Mouse (Mus musculus): ENCODE measurements at regions not wholly inside any gene's neighbourhood (a gene's known extent, or its start where the extent isn't known, plus 50 kb on each side); places are given as distances from the start of the nearest gene placed in this dataset.

DNA sequence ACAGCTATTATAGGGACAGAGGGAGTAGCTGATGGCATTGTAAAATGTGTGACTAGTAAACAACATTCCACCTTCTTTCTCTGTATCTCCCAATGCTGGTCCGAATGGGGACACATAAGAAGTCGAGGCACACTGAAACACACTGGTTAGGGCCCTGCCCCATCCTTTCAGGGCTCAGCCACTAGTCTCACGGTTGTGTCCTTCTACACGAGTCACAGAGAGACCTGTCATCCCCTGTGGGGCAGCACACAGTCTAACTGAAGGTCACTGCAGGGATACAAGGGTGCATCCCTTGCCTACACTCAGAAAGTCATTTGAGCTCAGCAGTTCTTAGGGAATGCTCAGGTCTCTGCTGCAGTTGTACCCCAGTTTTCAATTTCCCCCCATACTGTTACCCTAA lies 93.6 kb upstream of the Klf7 start:
- Histone ChIP-seq H3K79me2 (ENCODE audit: control insufficient read depth, insufficient read depth) (no peaks in the 10 kb centered on the region), H3K27me3 (ENCODE audit: control insufficient read depth, insufficient read depth, insufficient read length) (no peaks in the 10 kb centered on the region), H3ac (ENCODE audit: control insufficient read depth, insufficient read length, low read depth) (no peak overlapping the region), H3K79me3 (ENCODE audit: low read depth) (no peaks in the 10 kb centered on the region), H3K36me3 (ENCODE audit: control insufficient read depth, insufficient read depth) (no peaks in the 10 kb centered on the region), H3K4me3 (ENCODE audit: insufficient read depth, poor library complexity, severe bottlenecking) (no peak overlapping the region)
- TF ChIP-seq FOSL1 (IDR thresholded peaks at IDR 0.05; ENCODE audit: insufficient read depth, low read length, poor library complexity, severe bottlenecking) (no peak), USF1 (IDR thresholded peaks at IDR 0.05; ENCODE audit: low read depth) (no peak), MAX (IDR thresholded peaks at IDR 0.05) (no peak), MYOD1 (IDR thresholded peaks at IDR 0.05; ENCODE audit: control insufficient read depth, insufficient read length, low read depth) (no peak), CEBPB (IDR thresholded peaks at IDR 0.05; ENCODE audit: low read depth) (no peak), MYOG (IDR thresholded peaks at IDR 0.05; ENCODE audit: control insufficient read depth, extremely low read depth, insufficient read length) (no peak), CTCF (IDR thresholded peaks at IDR 0.05; ENCODE audit: control insufficient read depth, insufficient read depth, insufficient read length) (no peak)

GRCm38 (mm10) chr1:64209131-64209530 lies 87.0 kb upstream of the Klf7 start:
- Histone ChIP-seq H3ac (ENCODE audit: control insufficient read depth, insufficient read length, low read depth) (no peak overlapping the region), H3K79me3 (ENCODE audit: low read depth) (no peaks in the 10 kb centered on the region), H3K36me3 (ENCODE audit: control insufficient read depth, insufficient read depth) (no peaks in the 10 kb centered on the region), H3K27me3 (ENCODE audit: control insufficient read depth, insufficient read depth, insufficient read length) (no peaks in the 10 kb centered on the region), H3K4me3 (ENCODE audit: insufficient read depth, poor library complexity, severe bottlenecking) (no peak overlapping the region), H3K79me2 (ENCODE audit: control insufficient read depth, insufficient read depth) (no peaks in the 10 kb centered on the region)
- TF ChIP-seq MYOG (IDR thresholded peaks at IDR 0.05; ENCODE audit: control insufficient read depth, extremely low read depth, insufficient read length) (no peak), CTCF (IDR thresholded peaks at IDR 0.05; ENCODE audit: control insufficient read depth, insufficient read depth, insufficient read length) (no peak), USF1 (IDR thresholded peaks at IDR 0.05; ENCODE audit: low read depth) (no peak), FOSL1 (IDR thresholded peaks at IDR 0.05; ENCODE audit: insufficient read depth, low read length, poor library complexity, severe bottlenecking) (no peak), CEBPB (IDR thresholded peaks at IDR 0.05; ENCODE audit: low read depth) (no peak), MAX (IDR thresholded peaks at IDR 0.05) (no peak), MYOD1 (IDR thresholded peaks at IDR 0.05; ENCODE audit: control insufficient read depth, insufficient read length, low read depth) (no peak)

- H3K4me3 ChIP-seq (ENCODE audit: insufficient read depth, poor library complexity, severe bottlenecking): no peak overlapping the region
- no peaks in the 10 kb centered on the region for H3K27me3 ChIP-seq (ENCODE audit: control insufficient read depth, insufficient read depth, insufficient read length)
- no peak overlapping the region for H3ac ChIP-seq (ENCODE audit: control insufficient read depth, insufficient read length, low read depth)
- H3K36me3 ChIP-seq (ENCODE audit: control insufficient read depth, insufficient read depth): no peaks in the 10 kb centered on the region
- H3K79me3 ChIP-seq (ENCODE audit: low read depth): no peaks in the 10 kb centered on the region
- no peaks in the 10 kb centered on the region for H3K79me2 ChIP-seq (ENCODE audit: control insufficient read depth, insufficient read depth)
- TF ChIP-seq MYOG (IDR thresholded peaks at IDR 0.05; ENCODE audit: control insufficient read depth, extremely low read depth, insufficient read length) (no peak), CEBPB (IDR thresholded peaks at IDR 0.05; ENCODE audit: low read depth) (no peak), FOSL1 (IDR thresholded peaks at IDR 0.05; ENCODE audit: insufficient read depth, low read length, poor library complexity, severe bottlenecking) (no peak), USF1 (IDR thresholded peaks at IDR 0.05; ENCODE audit: low read depth) (no peak), MAX (IDR thresholded peaks at IDR 0.05) (no peak), MYOD1 (IDR thresholded peaks at IDR 0.05; ENCODE audit: control insufficient read depth, insufficient read length, low read depth) (no peak), CTCF (IDR thresholded peaks at IDR 0.05; ENCODE audit: control insufficient read depth, insufficient read depth, insufficient read length) (no peak)
These were observed 78.4 kb upstream of the Klf7 start for GRCm38 (mm10) chr1:64200387-64201023.

GRCm38 (mm10) chr1:64198781-64199180 lies 76.7 kb upstream of the Klf7 start:
- H3ac ChIP-seq (ENCODE audit: control insufficient read depth, insufficient read length, low read depth): no peak overlapping the region
- no peaks in the 10 kb centered on the region for H3K27me3 ChIP-seq (ENCODE audit: control insufficient read depth, insufficient read depth, insufficient read length)
- no peaks in the 10 kb centered on the region for H3K36me3 ChIP-seq (ENCODE audit: control insufficient read depth, insufficient read depth)
- H3K79me2 ChIP-seq (ENCODE audit: control insufficient read depth, insufficient read depth): no peaks in the 10 kb centered on the region
- no peaks in the 10 kb centered on the region for H3K79me3 ChIP-seq (ENCODE audit: low read depth)
- H3K4me3 ChIP-seq (ENCODE audit: insufficient read depth, poor library complexity, severe bottlenecking): no peak overlapping the region
- TF ChIP-seq FOSL1 (IDR thresholded peaks at IDR 0.05; ENCODE audit: insufficient read depth, low read length, poor library complexity, severe bottlenecking) (no peak), CTCF (IDR thresholded peaks at IDR 0.05; ENCODE audit: control insufficient read depth, insufficient read depth, insufficient read length) (no peak), CEBPB (IDR thresholded peaks at IDR 0.05; ENCODE audit: low read depth) (no peak), USF1 (IDR thresholded peaks at IDR 0.05; ENCODE audit: low read depth) (no peak), MYOG (IDR thresholded peaks at IDR 0.05; ENCODE audit: control insufficient read depth, extremely low read depth, insufficient read length) (no peak), MAX (IDR thresholded peaks at IDR 0.05) (no peak), MYOD1 (IDR thresholded peaks at IDR 0.05; ENCODE audit: control insufficient read depth, insufficient read length, low read depth) (no peak)

GRCm38 (mm10) chr1:64198322-64198721 lies 76.2 kb upstream of the Klf7 start:
- TF ChIP-seq CEBPB (IDR thresholded peaks at IDR 0.05; ENCODE audit: low read depth) (no peak), USF1 (IDR thresholded peaks at IDR 0.05; ENCODE audit: low read depth) (no peak), MAX (IDR thresholded peaks at IDR 0.05) (no peak), MYOD1 (IDR thresholded peaks at IDR 0.05; ENCODE audit: control insufficient read depth, insufficient read length, low read depth) (no peak), CTCF (IDR thresholded peaks at IDR 0.05; ENCODE audit: control insufficient read depth, insufficient read depth, insufficient read length) (no peak), MYOG (IDR thresholded peaks at IDR 0.05; ENCODE audit: control insufficient read depth, extremely low read depth, insufficient read length) (no peak), FOSL1 (IDR thresholded peaks at IDR 0.05; ENCODE audit: insufficient read depth, low read length, poor library complexity, severe bottlenecking) (no peak)
- Histone ChIP-seq H3K79me3 (ENCODE audit: low read depth) (no peaks in the 10 kb centered on the region), H3K36me3 (ENCODE audit: control insufficient read depth, insufficient read depth) (no peaks in the 10 kb centered on the region), H3K79me2 (ENCODE audit: control insufficient read depth, insufficient read depth) (no peaks in the 10 kb centered on the region), H3ac (ENCODE audit: control insufficient read depth, insufficient read length, low read depth) (no peak overlapping the region), H3K27me3 (ENCODE audit: control insufficient read depth, insufficient read depth, insufficient read length) (no peaks in the 10 kb centered on the region), H3K4me3 (ENCODE audit: insufficient read depth, poor library complexity, severe bottlenecking) (no peak overlapping the region)
